Mouse (Mus musculus) kidney, adult 2 months (tissue): Measurements from ENCODE around the gene Ccdc47. TPM values are rescaled to one million over a fixed set of nuclear protein-coding genes. Genes with fewer than 3 reads are reported as not detected.
A peak's percentile ranks its signal among the peaks of the same experiment; 100 is the strongest.

Experiments used
- DNase-seq: peaks from one replicate; pipeline ENCODE4 v3.0.0; 2021
- H3K27ac ChIP-seq: fragments of 200-500 bp; 2 replicates; pipeline ENCODE4 v1.5.1; 2012; ENCODE audit warnings: low read depth, low read length, control low read depth, inconsistent platforms; ENCODE audit not compliant: insufficient read depth
- H3K27me3 ChIP-seq: fragments of 200-500 bp; replicated peaks from 2 replicates; pipeline ENCODE4 v1.6.1; 2012; ENCODE audit warnings: mild to moderate bottlenecking, moderate library complexity, low read length, inconsistent platforms; ENCODE audit not compliant: control insufficient read depth, insufficient read depth
- H3K36me3 ChIP-seq: fragments of 200-500 bp; 2 replicates; pipeline ENCODE4 v1.6.1; 2012; ENCODE audit warnings: mild to moderate bottlenecking, moderate library complexity, low read length, inconsistent platforms; ENCODE audit not compliant: control insufficient read depth, insufficient read depth
- H3K4me1 ChIP-seq: fragments of 200-500 bp; 2 replicates; pipeline ENCODE4 v1.6.1; 2011; ENCODE audit warnings: low read length; ENCODE audit not compliant: control insufficient read depth, insufficient read depth
- H3K4me3 ChIP-seq: fragments of 200-500 bp; 2 replicates; pipeline ENCODE4 v1.5.1; 2011; ENCODE audit warnings: mild to moderate bottlenecking, low read depth, low read length, control low read depth; ENCODE audit not compliant: insufficient read depth
- CTCF ChIP-seq: fragments of 200-500 bp; conservative IDR thresholded peaks from 2 replicates; pipeline ENCODE4 v1.5.1; 2011; ENCODE audit warnings: low read depth, mild to moderate bottlenecking, control low read depth, low read length, moderate library complexity, mixed read lengths; ENCODE audit not compliant: insufficient read depth, insufficient read length
- POLR2A ChIP-seq: fragments of 200-500 bp; IDR thresholded peaks from one replicate; pipeline ENCODE4 v1.6.1; 2011; ENCODE audit warnings: low read depth, low read length, control low read depth
- WGBS: fragments of 180-500 bp; shearing (Covaris S2); methylation state at CpG from one replicate; pipeline ENCODE4 v1.1.7; 2018; 5-methylcytosine and 5-hydroxymethylcytosine counted together
- polyA plus RNA-seq: library from polyadenylated mRNA; depleted of rRNA; stranded (reverse); fragments of >200 nt; gene quantifications from 2 replicates; pipeline ENCODE4 v1.2.3, GENCODE M21; 2012; rRNA removed

The Ccdc47 gene
- polyA plus RNA-seq, 1 experiment: 20.6 TPM

DNA sequence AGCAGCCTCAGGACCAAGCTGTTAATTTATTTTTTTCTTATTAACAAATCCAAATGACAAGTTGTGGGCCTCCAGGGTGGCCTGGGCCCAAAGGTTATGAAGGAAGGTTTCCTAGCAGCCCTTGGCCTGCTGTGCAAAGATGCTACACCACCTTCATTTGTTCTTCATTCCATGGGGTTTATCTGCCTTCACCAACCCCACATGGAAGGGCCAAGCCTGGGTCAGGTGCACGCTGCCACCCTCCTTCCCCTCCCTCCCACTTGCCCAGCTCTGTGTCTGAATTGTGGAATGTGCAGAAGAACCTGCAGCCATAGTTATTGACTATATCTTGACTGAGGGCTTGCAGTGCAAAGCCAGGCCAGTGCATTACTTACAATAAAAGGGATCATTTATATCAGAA is 59.9 kb downstream of the Ccdc47 start:
- H3K4me1 ChIP-seq: peaks cover 6% of the 10 kb centered on the region; the same call in 1 of the 2 replicates
- H3K27ac ChIP-seq: no peak overlapping the region
- 86% methylated on average over 1 of the region's 1 CpGs for WGBS
- TF ChIP-seq POLR2A: no peak
- TF ChIP-seq CTCF: no peak
- H3K4me3 ChIP-seq: no peak overlapping the region
- DNase-seq: no peak
- no peaks in the 10 kb centered on the region for H3K27me3 ChIP-seq
- H3K36me3 ChIP-seq: no peaks in the 10 kb centered on the region

DNA sequence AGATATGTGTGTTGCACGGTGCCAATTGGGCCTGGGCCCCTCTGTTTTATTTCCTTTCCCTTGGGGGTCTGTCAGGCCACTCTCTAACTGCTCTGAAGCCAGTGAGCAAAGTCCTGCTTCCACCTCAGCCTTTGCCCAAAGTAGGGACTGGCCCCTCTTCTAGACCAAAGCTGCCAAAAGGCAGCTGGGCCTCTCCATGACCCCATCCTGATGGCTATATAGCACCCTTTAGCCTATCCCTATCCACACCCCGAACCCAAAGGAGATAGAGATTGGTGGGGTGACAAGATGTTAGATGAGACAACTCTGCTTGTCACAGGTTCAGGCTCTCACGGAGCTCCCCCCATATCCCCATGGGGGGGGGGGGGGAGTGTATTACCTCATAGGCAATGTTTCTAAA is 60.4 kb downstream of the Ccdc47 start:
- Histone ChIP-seq H3K4me1 (peaks cover 6% of the 10 kb centered on the region; the same call in 1 of the 2 replicates), H3K36me3 (peaks cover 2% of the 10 kb centered on the region; the same call in 1 of the 2 replicates), H3K4me3 (no peak overlapping the region), H3K27me3 (no peaks in the 10 kb centered on the region), H3K27ac (no peak overlapping the region)
- TF ChIP-seq POLR2A (no peak), CTCF (no peak)
- DNase-seq: no peak
- WGBS: 53% methylated on average over 3 of the region's 3 CpGs

DNA sequence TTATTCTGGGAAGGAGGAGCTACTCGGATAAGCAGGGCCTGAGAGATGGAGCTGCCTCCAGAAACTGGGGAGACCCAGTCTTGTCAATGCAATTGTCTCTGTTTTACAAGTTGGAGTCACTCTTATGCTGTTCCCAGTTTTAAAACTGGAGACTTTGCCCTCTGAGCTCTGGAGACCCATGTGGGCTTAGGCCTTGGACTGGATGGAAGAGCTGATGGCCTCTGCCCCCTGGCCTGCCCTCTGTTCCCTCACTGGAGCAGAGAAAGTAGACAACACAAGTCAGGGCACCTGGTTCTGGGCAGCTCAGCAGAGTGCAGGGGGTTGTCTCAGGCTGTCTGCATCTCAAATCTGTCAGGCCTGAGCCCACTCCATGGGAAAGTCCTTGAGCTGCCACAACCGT is 61.4 kb downstream of the Ccdc47 start:
- peaks cover 3% of the 10 kb centered on the region; the same call in 1 of the 2 replicates for H3K36me3 ChIP-seq
- H3K4me1 ChIP-seq: peaks cover 6% of the 10 kb centered on the region; the same call in 1 of the 2 replicates
- H3K27me3 ChIP-seq: no peaks in the 10 kb centered on the region
- DNase-seq: peak; percentile 62
- WGBS: 59% methylated on average over 2 of the region's 2 CpGs
- H3K4me3 ChIP-seq: no peak overlapping the region
- no peak for TF ChIP-seq CTCF
- no peak for TF ChIP-seq POLR2A
- H3K27ac ChIP-seq: no peak overlapping the region

DNA sequence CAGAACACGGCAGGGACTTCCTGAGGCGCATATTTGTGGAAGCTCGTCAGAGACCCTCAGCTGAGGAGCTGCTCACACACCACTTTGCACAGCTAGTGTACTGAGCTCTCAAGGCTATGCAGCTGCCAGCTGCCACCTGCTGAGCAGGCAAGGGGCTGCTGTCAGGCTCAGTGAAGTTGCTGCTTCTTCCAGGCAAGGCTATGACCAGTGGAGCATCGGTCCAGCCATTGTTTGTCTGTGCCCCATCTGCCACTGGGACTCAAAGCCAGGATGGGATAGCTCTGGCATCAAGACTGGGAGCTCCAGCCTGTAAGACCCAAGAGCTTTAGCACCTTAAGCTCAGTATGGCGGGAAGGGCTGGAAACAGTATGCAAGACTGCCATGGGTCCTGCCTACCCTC is 62.1 kb downstream of the Ccdc47 start:
- peaks cover 3% of the 10 kb centered on the region; the same call in 1 of the 2 replicates for H3K36me3 ChIP-seq

DNA sequence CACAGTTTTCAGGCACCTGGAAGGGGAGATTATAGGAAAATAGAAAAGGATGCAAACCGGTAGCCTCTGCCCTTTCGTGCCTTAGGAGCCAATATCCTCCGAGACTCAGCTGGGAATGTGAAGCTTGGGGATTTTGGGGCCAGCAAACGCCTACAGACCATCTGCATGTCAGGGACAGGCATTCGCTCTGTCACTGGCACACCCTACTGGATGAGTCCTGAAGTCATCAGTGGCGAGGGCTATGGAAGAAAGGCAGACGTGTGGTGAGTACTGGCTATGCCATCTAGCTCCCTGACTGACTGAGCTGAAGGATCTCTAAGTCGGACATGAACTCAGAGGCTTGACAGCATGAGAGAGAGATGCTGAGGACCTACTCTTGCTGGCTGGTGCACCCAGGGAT is 64.0 kb downstream of the Ccdc47 start:
- WGBS: 82% methylated on average over 8 of the region's 8 CpGs
- TF ChIP-seq POLR2A: no peak
- no peak for TF ChIP-seq CTCF
- Histone ChIP-seq H3K36me3 (peaks cover 3% of the 10 kb centered on the region; the same call in 1 of the 2 replicates), H3K27ac (no peak overlapping the region), H3K4me3 (no peak overlapping the region), H3K27me3 (no peaks in the 10 kb centered on the region), H3K4me1 (peaks cover 3% of the 10 kb centered on the region; the same call in 1 of the 2 replicates)
- no peak for DNase-seq

More for the DNA sequence above, 62.1 kb downstream of the Ccdc47 start:
- Histone ChIP-seq H3K27me3 (no peaks in the 10 kb centered on the region), H3K4me3 (no peak overlapping the region), H3K4me1 (peaks cover 6% of the 10 kb centered on the region; the same call in 1 of the 2 replicates), H3K27ac (no peak overlapping the region)
- no peak for TF ChIP-seq POLR2A
- TF ChIP-seq CTCF: no peak
- no peak for DNase-seq
- 82% methylated on average over 5 of the region's 5 CpGs for WGBS

DNA sequence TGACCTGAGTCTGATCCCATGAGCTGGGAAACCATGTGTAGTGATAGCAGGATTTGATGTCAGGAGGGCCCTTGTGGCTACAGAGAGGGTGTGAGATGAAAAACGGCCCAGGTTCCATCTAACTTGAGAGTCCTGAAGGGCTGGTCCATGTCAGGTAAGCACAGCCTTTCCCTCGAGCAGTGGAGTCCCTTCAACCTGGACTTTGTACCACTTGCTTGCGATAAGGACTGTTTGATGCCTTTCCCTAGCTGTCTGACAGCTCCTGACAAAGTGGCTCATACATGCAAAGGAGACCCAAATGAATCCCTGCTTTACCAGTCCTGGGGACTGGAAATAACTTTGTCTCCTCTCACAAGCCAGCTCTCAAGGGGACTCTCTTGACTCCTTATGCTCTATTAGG is 64.9 kb downstream of the Ccdc47 start:
- Histone ChIP-seq H3K27me3 (no peaks in the 10 kb centered on the region), H3K4me3 (no peak overlapping the region), H3K36me3 (peaks cover 3% of the 10 kb centered on the region; the same call in 1 of the 2 replicates), H3K4me1 (peaks cover 3% of the 10 kb centered on the region; the same call in 1 of the 2 replicates), H3K27ac (no peak overlapping the region)
- WGBS: 75% methylated on average over 3 of the region's 3 CpGs
- DNase-seq: no peak
- TF ChIP-seq CTCF (no peak), POLR2A (no peak)

Other genes with a start within 250 kb of the Ccdc47 start
- 68.0 and 132 TPM in 2 replicates for gene Ace, start 248.4 kb downstream of the Ccdc47 start, polyA plus RNA-seq
- gene Ace3, start 221.7 kb downstream of the Ccdc47 start, polyA plus RNA-seq: 0.06 and 0.07 TPM in 2 replicates
- gene Kcnh6, start 208.2 kb downstream of the Ccdc47 start, polyA plus RNA-seq: 0.04 and 0.06 TPM in 2 replicates
- 34.1 and 37.7 TPM in 2 replicates for gene Dcaf7, start 179.5 kb downstream of the Ccdc47 start, polyA plus RNA-seq
- 21.3 and 21.4 TPM in 2 replicates for gene Taco1, start 150.3 kb downstream of the Ccdc47 start, polyA plus RNA-seq
- gene Map3k3, start 131.7 kb downstream of the Ccdc47 start, polyA plus RNA-seq: 27.8 and 31.6 TPM in 2 replicates
- gene Gm10840, start 55.5 kb downstream of the Ccdc47 start, polyA plus RNA-seq: not detected in 2 replicates
- gene Limd2, start 55.5 kb downstream of the Ccdc47 start, polyA plus RNA-seq: 27.8 and 48.3 TPM in 2 replicates
- gene Strada, start 14.2 kb downstream of the Ccdc47 start, polyA plus RNA-seq: 28.4 and 28.5 TPM in 2 replicates
- gene Ddx42, start 582 bp upstream of the Ccdc47 start, polyA plus RNA-seq: 8.3 and 10.0 TPM in 2 replicates
- gene Ftsj3, start 39.7 kb upstream of the Ccdc47 start, polyA plus RNA-seq: 11.7 TPM in 2 replicates
- gene Psmc5, start 39.8 kb upstream of the Ccdc47 start, polyA plus RNA-seq: 52.5 and 66.9 TPM in 2 replicates
- 70.0 and 77.9 TPM in 2 replicates for gene Smarcd2, start 56.6 kb upstream of the Ccdc47 start, polyA plus RNA-seq
- 0.02 and 0.03 TPM in 2 replicates for gene Tcam1, start 60.3 kb upstream of the Ccdc47 start, polyA plus RNA-seq
- 0.16 TPM in 1 of 2 replicates, not detected in the other for gene Gh, start 85.5 kb upstream of the Ccdc47 start, polyA plus RNA-seq
- 2.7 and 17.9 TPM in 2 replicates for gene Cd79b, start 98.4 kb upstream of the Ccdc47 start, polyA plus RNA-seq
- 0.11 and 1.9 TPM in 2 replicates for gene Scn4a, start 136.9 kb upstream of the Ccdc47 start, polyA plus RNA-seq
- 0.12 and 0.58 TPM in 2 replicates for gene Prr29, start 149.1 kb upstream of the Ccdc47 start, polyA plus RNA-seq
- 35.0 and 38.1 TPM in 2 replicates for gene Icam2, start 171.7 kb upstream of the Ccdc47 start, polyA plus RNA-seq